ENCODE assay signal across 18 mouse cellular contexts in the genomic region with DNA sequence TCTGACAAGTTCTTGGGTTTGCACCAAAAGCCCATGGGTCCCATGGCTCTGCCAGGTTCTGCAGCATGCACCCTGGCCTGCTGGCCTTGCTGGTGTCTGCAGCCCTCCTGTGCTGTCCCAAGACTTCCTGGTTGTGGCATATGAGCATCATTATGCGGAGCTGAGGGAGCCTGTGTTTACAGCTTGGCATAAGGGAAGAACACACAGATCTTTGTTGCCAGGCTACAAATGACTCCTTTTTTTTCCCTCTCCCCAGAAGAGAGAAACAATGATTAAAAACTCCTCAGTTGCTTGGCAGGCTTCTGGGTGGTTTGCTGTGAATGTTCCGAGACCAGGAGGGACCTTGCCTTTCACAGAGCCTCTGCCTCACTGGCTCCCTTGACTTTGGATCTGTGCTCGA.
DNase-seq lines count a peak whose midpoint lies in the region; ATAC-seq lines count a peak whose summit lies in the region.
"Had no signal": no experiment of that assay in that cellular context is flagged by ENCODE, and none has a peak within 500 bp of the region (broad histone marks: within the 10 kb centered on the region; RNA-seq: fewer than 3 reads in every experiment).

No protein-coding gene starts in this region.

- peaks cover 18% of the 10 kb centered on the region for H3K4me1 ChIP-seq in forebrain, embryonic 13.5 days
- H3K4me1 ChIP-seq in forebrain, embryonic 11.5 days (replicated peaks; ENCODE audit: control insufficient read depth, insufficient read depth, low read length): no peaks in the 10 kb centered on the region; the same call in 1 of the 2 replicates
- peaks cover 18% of the 10 kb centered on the region for H3K4me1 ChIP-seq in neural tube, embryonic 13.5 days (replicated peaks)

- H3K9me3 ChIP-seq in forebrain, embryonic 13.5 days (replicated peaks): no peaks in the 10 kb centered on the region
- H3K9me3 ChIP-seq in forebrain, embryonic 11.5 days (ENCODE audit: control insufficient read depth, low read length): no peaks in the 10 kb centered on the region
- H3K9me3 ChIP-seq in neural tube, embryonic 13.5 days: no peaks in the 10 kb centered on the region

- no peak for DNase-seq in forebrain, embryonic 11.5 days (ENCODE audit: low spot score)
- peak; percentile 50 for DNase-seq in layer of hippocampus, adult 9-11 months
- DNase-seq in layer of hippocampus, adult 11-12 months (ENCODE audit: low spot score): no peak
- no peak for DNase-seq in neural tube, embryonic 10.5 days (ENCODE audit: extremely low spot score, low spot score)
- DNase-seq in adrenal gland, adult 18-20 months (ENCODE audit: low spot score in 2 of 2): no peak
- DNase-seq: cerebellum, adult 11-12 months; heart, adult 2 months; heart, postnatal 10 days; kidney, adult 18-20 months; kidney, postnatal 36 days; right cerebral cortex, postnatal 4 days; thymus, postnatal 14 days had no signal

- H3K4me3 ChIP-seq in forebrain, embryonic 13.5 days: no peak overlapping the region
- H3K4me3 ChIP-seq in forebrain, embryonic 11.5 days (ENCODE audit: low read depth, low read length): no peak overlapping the region
- no peak overlapping the region for H3K4me3 ChIP-seq in neural tube, embryonic 13.5 days
- H3K4me3 ChIP-seq: heart, adult 2 months had no signal

- no peak overlapping the region for H3K9ac ChIP-seq in forebrain, embryonic 13.5 days
- no peak overlapping the region for H3K9ac ChIP-seq in forebrain, embryonic 11.5 days (ENCODE audit: low read length)
- no peak overlapping the region for H3K9ac ChIP-seq in neural tube, embryonic 13.5 days
- H3K9ac ChIP-seq: liver, embryonic 14.5 days had no signal

- no peaks in the 10 kb centered on the region for H3K27me3 ChIP-seq in forebrain, embryonic 13.5 days
- H3K27me3 ChIP-seq in forebrain, embryonic 11.5 days (ENCODE audit: control insufficient read depth, insufficient read depth, low read length): no peaks in the 10 kb centered on the region
- no peaks in the 10 kb centered on the region for H3K27me3 ChIP-seq in neural tube, embryonic 13.5 days
- H3K27me3 ChIP-seq: CH12.LX had no signal

- no peak overlapping the region for H3K27ac ChIP-seq in forebrain, embryonic 13.5 days
- H3K27ac ChIP-seq in forebrain, embryonic 11.5 days (ENCODE audit: low read depth, low read length): no peak overlapping the region
- H3K27ac ChIP-seq in neural tube, embryonic 13.5 days (replicated peaks): 0 out of 2 replicates have a peak overlapping the region, but pooled peaks have one; percentile 28
- H3K27ac ChIP-seq: heart, adult 2 months; liver, embryonic 14.5 days had no signal

- 37% methylated on average over 3 of the region's 3 CpGs for WGBS in forebrain, embryonic 13.5 days
- 75% methylated on average over 3 of the region's 3 CpGs for WGBS in forebrain, embryonic 11.5 days
- 53% methylated on average over 3 of the region's 3 CpGs for WGBS in neural tube, embryonic 13.5 days

- peak; percentile 67 for ATAC-seq in forebrain, embryonic 13.5 days
- ATAC-seq in forebrain, embryonic 11.5 days (replicated peaks; ENCODE audit: low FRiP score): no peak
- ATAC-seq in neural tube, embryonic 13.5 days (ENCODE audit: low read depth): 0 out of 2 replicates have a peak, but pooled peaks have one; percentile 38
- ATAC-seq in erythroid progenitor cell, adult 5-6 weeks (replicated peaks; ENCODE audit: low FRiP score, poor library complexity, severe bottlenecking): no peak
- ATAC-seq: activated CD4-positive, CD25-positive, alpha-beta regulatory T cell, adult 4 months had no signal

- H3K4me2 ChIP-seq in forebrain, embryonic 13.5 days: no peak overlapping the region
- H3K4me2 ChIP-seq in forebrain, embryonic 11.5 days (ENCODE audit: low read depth, low read length, severe bottlenecking): no peak overlapping the region
- no peak overlapping the region for H3K4me2 ChIP-seq in neural tube, embryonic 13.5 days

- no peaks in the 10 kb centered on the region for H3K36me3 ChIP-seq in forebrain, embryonic 13.5 days (ENCODE audit: poor library complexity, severe bottlenecking)
- no peaks in the 10 kb centered on the region for H3K36me3 ChIP-seq in forebrain, embryonic 11.5 days (ENCODE audit: control insufficient read depth, insufficient read depth, low read length)
- no peaks in the 10 kb centered on the region for H3K36me3 ChIP-seq in neural tube, embryonic 13.5 days

Comparison
In these comparisons a context has a peak if more than half of its experiments do, and no peak if none do; other contexts are left out.
1. ATAC-seq: peak in forebrain, embryonic 13.5 days (single experiment) and neural tube, embryonic 13.5 days (single experiment); none in forebrain, embryonic 11.5 days (single experiment) and erythroid progenitor cell, adult 5-6 weeks (single experiment).